Mouse (Mus musculus) right cerebral cortex, adult 18-20 months (tissue): ENCODE measurements at regions not wholly inside any gene's neighbourhood (a gene's known extent, or its start where the extent isn't known, plus 50 kb on each side); places are given as distances from the start of the nearest gene placed in this dataset.

Experiments used
- DNase-seq: peaks from one replicate; pipeline ENCODE4 v3.0.0; 2022; ENCODE audit warnings: mixed read lengths

GRCm38 (mm10) chr10:117555044-117555443, 74.3 kb upstream of the Cpm start:
- no peak for DNase-seq

GRCm38 (mm10) chr10:117554533-117554932, 74.8 kb upstream of the Cpm start:
- DNase-seq = no peak

GRCm38 (mm10) chr10:117553211-117554186, 75.8 kb upstream of the Cpm start:
- DNase-seq = no peak

DNA sequence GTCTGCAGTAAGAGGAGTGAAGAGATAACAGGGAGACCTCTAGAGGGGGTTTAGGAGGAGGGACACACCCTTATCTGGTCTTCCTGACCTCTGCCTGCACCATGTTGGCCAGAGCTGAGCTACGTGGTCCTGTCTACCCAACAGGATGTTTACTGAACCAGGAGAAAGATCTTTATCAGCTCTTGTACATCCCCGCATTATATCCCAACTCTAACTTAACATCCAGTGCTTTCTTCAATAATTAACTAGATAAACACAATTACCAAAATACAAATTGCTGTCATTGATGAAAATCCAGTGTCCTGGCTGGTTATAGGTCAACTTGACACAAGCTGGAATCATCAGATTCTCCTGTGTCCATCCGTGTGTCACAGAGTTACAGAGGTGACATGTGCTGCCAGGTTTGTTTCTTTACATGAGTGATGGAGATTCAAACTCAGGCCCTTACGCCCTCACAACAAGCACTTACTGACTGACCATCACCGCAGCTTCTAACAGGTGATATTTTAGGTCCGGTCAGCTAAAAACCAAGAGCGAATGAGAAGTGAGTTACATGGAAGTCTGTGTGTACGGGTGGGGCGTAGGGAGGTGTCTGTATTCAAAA, 77.1 kb upstream of the Cpm start:
- DNase-seq = no peak

DNA sequence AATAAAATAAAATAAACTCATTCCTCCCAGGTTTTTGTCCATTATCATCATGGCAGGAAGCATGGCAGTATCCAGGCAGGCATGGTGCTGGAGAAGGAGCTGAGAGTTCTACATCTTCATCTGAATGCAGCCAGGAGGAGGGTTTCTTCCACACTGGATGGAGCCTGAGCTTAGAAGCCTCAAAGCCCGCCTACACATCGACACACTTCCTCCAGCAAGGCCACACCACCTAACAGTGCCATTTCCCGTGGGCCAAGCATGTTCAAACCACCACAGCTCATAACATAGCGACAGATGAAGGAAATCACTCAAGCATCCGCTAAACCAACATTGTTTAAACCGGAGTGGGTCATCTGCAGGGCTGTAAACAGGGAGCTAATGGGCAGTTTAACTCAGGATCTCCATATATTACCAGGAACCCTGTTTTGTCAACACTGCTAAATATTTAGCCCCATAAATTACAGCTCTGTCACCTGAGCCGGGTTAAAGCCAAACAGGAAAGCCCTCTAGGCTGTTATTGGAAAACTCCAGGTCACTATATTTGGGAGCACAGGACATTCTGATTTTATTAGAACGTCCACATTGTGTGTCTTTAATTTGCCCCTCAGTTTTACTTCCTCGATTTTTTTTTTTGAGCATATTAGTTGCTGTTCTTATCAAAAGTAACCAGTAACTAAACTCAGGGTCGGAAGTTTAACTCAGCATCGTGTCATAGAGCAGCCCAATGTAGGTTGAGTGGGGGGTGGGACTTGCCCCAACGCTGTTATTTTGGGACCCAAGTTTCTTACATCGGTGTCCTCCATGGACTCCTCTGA, 77.9 kb upstream of the Cpm start:
- no peak for DNase-seq

- no peak for DNase-seq
Observed at GRCm38 (mm10) chr10:117549854-117550605, 79.3 kb upstream of the Cpm start.

GRCm38 (mm10) chr10:117549506-117549830, 79.8 kb upstream of the Cpm start:
- DNase-seq = no peak

DNA sequence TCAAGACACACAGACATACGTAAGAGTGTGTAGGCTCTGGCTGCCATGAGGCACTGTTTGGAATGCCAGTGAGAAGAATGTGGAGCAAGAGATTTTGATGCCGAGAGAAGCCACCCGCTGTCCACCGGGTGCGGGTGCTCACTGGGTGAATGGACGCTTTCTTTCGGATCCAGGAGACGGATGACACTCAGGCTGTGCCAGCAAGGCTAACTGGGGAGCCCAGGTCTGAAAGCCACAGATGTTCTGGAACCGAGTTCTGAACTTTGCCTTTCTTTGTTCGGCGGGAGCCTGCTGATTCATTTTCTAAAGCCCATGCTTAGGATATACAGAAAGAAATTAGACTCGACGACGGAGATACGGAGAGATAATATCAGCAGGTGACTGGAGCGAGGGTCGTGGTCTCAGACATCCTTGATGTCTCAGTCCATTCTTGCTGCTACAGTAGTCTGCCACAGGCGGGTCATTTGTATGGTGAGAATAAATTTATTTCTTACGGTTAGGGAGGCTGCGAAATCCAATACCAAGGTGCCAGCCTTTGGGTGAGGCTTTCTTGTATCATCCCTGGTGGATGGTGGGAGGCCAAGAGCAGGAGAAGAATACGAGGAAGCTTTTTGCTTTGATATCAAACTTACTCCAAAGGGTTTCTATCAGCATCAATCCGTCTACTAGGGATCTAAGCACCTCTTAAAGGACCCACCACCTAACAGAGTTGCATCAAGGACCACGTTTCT, 80.4 kb upstream of the Cpm start:
- no peak for DNase-seq

DNA sequence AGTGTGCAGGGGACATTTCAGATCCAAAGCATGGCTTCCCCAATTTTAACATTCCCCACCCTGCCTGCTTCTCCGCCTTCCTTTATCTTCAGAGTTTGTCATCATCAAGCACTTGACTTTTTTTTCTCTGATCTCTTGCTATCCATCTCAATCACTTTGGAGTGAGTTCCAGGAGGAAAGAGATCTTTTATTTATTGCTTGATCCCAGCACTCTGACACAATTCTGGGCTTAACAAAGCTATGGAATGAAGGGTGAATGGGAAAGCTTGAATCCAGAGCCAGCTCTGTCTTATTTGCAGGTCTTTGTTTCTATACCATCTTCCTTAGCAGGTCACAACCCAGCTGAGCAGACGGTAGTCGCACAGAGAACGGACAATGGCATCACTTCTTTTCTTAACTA, 81.0 kb upstream of the Cpm start:
- no peak for DNase-seq

DNA sequence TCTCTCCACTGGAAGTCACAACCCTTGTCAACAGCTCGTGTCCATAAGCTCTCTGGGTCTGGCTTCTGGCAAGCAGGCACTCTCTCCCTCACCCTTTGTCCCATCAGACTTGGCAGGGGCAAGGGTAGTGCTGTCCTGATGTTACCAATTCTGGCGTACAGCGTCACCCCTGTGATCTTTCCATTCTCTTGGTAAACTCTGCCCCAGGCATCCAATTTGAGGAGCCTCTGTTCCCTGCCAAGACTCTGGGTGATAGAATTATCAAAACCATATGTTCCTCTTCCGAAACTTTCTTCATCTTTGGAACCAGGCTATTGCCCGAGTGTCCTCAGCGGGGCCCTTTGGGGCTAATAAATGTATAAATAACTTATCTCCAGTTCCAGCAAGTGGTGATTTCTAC, 82.0 kb upstream of the Cpm start:
- DNase-seq = no peak

DNA sequence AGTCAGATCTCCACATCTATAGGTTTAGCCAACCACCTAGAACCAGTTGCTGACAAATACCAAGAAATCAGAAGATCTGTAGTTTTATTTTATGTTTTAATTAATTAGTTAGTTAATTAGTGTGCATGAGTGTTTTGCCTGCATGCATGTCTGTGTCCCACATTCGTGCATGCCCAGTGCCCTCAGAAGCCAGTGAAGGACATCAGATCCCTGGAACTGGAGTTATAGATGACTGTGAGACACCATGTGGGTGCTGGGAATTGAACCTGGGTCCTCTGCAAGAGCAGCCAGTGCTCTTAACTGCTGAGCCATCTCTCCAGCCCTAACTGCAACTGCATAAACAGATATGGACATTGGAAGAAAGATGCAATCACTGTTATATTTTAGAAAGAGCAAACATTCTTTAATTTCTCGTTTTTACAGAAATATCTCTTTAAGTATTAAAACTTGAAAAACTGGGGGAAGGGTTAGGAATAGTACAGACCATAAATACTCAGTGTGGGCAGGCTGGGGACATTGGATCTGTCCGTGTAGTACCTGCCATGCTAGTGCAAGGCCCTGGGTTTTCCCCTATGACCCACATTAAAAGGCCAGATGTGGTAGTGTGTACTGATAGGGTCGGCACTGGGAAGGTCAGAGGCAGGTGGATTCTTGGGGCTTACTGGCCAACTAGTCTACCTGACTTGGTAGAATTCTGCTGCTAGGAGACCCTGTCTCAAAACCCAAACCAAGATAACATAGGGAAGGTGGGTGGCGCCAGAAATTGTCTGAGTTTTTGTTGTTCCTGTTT, 83.3 kb upstream of the Cpm start:
- no peak for DNase-seq

- DNase-seq = no peak
Observed at GRCm38 (mm10) chr10:117544680-117545546, 84.4 kb upstream of the Cpm start.

DNA sequence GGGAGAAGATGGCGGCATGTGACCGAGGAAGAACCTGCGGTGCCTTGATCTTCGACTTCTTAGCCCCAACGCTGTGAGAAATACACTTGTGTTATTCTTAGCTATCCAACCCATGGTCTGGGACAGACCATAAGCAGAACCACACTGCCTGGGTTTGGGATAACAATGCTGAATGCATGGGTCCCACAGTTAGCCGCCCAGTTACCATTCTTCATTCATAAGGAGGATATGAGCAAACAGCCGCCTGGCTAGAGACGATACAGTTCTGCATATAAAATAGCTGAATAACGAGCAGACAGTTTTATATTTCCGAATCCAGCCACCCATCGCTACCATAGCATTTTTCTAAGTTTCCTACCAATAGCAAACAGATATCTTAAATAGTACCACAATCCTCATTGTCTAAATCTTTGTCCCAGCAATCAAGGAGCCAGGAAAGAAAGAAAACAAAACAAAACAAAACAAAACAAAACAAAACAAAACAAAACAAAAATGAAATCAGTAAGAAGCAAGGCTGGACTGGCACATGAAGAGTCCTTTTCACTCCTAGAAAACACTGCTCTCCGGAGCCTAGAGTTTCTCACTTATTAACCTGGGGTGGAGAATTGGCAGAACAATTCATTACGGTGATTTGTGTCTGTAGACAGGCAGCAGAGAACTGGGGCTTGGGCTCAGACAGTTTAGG, 85.2 kb upstream of the Cpm start:
- DNase-seq = no peak

GRCm38 (mm10) chr10:117543696-117543950, 85.7 kb upstream of the Cpm start:
- no peak for DNase-seq

GRCm38 (mm10) chr10:117542886-117543695, 86.2 kb upstream of the Cpm start:
- no peak for DNase-seq

- DNase-seq = no peak
Observed at GRCm38 (mm10) chr10:117542351-117542750, 86.9 kb upstream of the Cpm start.

DNA sequence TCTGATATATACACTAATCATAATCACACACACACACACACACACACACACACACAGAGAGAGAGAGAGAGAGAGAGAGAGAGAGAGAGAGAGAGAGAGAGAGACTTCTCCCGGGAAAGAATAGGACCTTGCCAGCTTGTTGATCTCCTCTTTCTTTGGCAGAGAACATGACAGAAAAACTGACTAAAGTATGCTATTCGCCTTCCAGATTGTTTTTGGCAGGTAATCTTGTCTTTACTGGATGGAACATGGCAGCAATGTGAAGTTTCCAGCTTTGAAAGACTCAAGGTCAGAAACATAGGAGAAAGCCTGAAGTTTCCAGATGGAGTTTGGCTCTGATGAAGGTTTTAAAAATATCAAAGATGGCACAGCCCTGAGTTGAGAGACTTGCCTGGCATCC, 87.8 kb upstream of the Cpm start:
- DNase-seq = no peak

DNA sequence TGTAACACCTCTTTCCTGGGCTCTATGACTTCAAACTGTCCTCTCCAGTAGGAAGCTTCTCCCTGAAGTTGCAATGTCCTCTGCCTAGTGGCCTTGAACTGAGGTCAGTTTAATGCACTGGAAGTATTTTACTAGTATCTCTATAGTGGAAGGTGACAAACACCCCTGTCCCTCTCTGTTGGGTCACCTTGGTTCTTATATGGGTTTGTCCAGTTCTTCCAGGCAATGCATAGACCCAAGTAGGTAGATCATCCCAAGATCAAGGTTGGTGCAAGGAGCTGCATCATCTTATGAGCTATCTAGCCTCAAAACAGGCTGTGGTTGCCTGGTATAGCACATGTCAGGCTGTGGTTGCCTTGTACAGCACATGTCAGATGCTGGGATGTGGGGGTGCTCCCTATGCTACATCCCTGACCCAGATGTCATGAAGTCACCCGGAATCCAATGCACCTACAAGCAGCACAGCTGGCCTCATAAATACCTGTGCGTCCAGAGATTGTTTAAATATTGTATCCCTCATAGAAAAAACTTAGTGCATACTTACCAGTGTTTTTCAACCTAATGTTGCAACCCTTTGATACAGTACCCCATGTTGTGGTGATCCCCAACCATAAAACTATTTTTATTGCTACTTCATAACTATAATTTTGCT, 88.4 kb upstream of the Cpm start:
- DNase-seq = no peak
